Mouse (Mus musculus): ENCODE data around the gene Trim44.

The Trim44 gene

GRCm38 (mm10) chr2:102365983-102366545 is 41.6 kb downstream of the Trim44 start:
- no peak for DNase-seq (ENCODE audit: low spot score)

DNA sequence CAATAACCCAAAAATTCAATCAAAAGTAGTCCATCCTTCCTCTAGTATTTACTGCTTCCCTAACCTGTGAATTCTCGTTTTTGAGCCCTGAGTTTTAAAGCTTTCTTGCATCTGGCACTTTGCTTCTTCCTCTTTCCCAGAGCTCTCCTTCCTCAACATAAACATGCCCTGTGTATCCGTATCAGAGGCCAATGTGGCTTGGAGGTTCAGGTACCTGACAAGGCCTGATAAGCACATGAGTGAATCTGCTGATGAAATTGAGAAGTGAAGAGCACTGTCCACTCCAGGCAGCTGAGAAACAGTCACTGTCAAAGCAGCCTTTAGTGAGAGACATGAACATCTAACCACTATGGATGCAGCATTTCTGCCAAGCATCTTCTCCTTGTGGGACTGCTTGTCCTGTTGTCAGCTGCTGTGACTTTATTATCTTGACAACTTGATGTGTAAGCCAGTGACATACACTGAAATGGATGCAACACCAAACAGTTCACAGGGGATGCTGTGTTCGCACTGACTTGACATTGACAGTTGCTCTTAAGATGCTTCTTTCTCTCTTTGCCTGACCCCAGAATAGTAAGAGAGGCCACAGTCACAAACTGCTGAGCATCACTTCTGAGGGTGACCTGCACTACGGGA is 42.9 kb downstream of the Trim44 start:
- no peak for DNase-seq (ENCODE audit: low spot score)

GRCm38 (mm10) chr2:102362896-102363530 is 44.6 kb downstream of the Trim44 start:
- no peak for DNase-seq (ENCODE audit: low spot score)

DNA sequence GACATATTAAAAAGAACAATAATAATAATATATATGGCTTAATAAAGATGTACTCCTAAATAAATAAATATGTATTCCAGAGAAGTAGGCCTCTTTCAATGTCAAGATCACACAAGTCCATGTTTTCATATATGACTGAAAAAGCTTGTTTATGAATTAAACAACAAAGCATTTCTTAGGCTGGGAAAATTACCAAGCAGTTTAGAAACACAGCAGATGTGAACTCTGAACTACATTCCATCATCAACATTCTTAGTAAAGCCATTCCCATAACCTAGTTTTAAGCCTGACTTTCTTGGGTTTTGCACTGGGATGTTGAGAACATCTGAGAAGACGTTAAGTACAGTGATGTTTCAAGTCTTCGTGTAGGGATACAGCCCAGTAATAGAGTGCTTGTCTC is 45.4 kb downstream of the Trim44 start:
- no peak for DNase-seq (ENCODE audit: low spot score)

DNA sequence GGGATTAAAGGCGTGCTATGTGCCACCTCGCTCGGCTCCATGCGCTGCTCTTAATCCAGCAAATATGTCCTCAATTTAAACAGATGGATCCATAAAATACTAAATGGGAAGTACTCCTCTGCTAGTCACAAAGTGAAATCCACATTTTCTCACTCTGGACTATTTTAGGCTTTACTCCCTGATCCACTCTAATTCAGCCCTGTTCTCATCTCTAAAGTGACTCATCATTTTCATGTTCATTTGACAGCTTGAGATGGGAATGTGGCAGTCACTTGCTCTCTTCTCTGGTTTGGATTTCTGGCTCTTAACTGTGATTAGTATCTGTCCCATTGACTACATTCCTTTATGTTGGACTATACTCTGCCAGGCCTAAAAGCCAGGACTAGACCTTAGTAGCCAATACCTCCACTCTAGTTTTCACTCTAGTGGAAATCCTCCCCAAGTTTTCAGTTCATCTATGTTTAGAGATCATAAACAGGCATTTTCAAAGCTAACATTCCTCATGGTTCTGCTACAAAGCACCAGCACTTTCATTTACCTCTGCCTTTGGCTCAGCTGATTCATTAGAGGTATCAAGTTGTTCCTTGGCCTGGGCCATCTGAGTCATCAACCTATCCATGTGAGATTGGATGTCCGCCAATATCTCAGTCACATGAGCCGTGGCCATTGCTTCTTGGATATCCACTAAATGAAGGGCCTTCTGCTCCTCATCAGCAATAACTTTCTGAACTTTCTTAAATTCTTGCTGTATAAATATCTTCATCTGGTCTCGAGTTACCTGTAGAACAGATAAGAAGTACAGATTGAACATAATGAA is 50.5 kb downstream of the Trim44 start:
- DNase-seq (ENCODE audit: low spot score), result peak; percentile 16

- no peak for DNase-seq (ENCODE audit: low spot score)
Measured at GRCm38 (mm10) chr2:102354076-102354475, 53.6 kb downstream of the Trim44 start.

GRCm38 (mm10) chr2:102341429-102341828 is 66.2 kb downstream of the Trim44 start:
- DNase-seq (ENCODE audit: low spot score), result no peak

GRCm38 (mm10) chr2:102336816-102337215 is 70.8 kb downstream of the Trim44 start:
- DNase-seq (ENCODE audit: low spot score), result no peak

- no peak for DNase-seq (ENCODE audit: low spot score)
Measured at GRCm38 (mm10) chr2:102331932-102332331, 75.7 kb downstream of the Trim44 start.

DNA sequence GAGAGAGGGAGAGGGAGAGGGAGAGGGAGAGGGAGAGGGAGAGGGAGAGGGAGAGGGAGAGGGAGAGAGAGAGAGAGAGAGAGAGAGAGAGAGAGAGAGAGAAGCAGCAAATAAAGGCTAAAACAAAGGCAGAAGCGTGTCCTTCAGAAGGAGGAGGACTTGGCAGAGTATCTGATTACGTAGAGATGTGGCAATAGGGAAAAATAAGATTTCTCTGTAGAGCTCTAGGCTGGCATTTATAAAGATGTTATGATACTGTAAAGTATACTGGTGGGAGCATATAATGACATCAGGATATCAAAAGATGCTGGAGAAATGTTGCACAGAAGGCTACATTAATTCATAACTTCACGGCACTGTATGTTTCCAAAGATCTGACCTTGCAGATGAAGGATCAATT is 76.5 kb downstream of the Trim44 start:
- no peak for DNase-seq (ENCODE audit: low spot score)

DNA sequence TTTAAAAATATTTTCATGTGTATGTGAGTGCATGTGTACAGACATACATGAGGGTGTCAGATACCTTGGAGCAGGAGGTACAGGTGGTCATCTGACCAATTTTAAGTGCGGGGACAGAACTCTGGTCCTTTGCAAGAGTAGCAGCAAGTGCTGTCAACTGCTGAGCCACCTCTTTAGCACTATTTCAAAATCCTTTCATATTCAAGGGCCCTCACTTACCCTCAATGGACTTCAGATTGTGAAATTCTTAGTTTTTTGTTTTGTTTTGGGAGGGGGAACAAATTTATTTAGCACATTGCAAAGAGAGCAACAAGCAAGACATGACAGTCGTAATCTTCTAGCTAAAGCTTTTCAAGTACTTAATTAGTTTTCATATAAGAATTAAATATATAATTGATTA is 81.7 kb downstream of the Trim44 start:
- DNase-seq (ENCODE audit: low spot score), result no peak

GRCm38 (mm10) chr2:102324336-102324735 is 83.3 kb downstream of the Trim44 start:
- DNase-seq (ENCODE audit: low spot score), result no peak

GRCm38 (mm10) chr2:102316540-102316939 is 91.1 kb downstream of the Trim44 start:
- DNase-seq (ENCODE audit: low spot score), result no peak

DNA sequence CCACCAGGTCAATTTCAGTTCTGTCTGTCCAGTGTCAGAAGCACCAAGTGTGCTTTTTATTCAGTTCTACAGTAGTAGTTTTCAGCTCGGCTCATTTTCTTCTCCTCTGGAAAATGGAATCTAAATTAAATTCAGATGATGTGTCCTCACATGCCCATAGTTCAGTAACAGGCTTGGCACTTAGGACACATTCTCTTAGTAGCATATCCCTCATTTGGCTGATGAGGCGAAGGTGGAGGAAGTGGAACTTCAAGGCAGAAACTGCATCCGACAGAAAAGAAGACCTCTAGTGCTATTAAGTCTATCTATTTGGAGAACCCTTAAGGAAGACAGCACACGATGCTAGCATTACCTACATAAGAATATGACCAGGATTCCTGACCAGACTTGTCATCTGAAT is 92.5 kb downstream of the Trim44 start:
- no peak for DNase-seq (ENCODE audit: low spot score)

DNA sequence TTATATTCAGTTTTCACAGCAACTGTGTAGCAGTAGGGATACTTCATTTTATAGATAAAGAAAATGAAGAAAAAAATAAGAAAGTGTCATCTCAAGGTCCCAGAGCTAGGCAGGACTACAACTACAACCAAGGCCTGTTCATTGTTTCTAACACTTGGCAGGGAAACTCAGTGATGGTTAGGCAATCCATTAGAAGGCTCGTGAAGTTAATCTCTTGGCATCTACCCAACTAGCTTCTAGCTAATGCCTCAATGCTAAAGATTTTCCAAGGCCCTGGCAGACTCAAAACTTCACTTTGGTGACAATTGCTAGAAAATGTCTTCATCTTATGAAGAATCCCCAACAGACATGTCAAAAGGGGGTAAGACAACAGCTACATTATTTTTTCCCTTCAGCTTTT is 93.0 kb downstream of the Trim44 start:
- no peak for DNase-seq (ENCODE audit: low spot score)

DNA sequence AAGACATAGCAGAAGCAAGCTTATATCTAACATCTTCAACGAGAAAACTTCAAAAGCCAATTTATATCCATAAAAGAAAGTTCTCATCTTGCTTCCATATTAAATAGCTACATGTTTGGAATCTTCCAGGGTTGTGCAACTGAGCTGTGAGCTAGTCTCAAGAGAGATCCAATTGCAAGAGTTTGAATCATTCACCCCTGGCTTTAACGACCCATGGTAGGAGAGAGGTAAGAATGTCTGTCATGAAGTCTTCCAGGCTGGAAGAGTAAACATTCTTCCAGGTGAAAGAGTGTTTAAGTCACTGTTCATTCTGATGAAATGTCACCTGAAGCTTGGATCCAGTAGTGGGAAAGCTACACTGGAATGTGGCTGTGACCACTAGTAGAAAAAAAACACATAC is 93.6 kb downstream of the Trim44 start:
- no peak for DNase-seq (ENCODE audit: low spot score)

DNA sequence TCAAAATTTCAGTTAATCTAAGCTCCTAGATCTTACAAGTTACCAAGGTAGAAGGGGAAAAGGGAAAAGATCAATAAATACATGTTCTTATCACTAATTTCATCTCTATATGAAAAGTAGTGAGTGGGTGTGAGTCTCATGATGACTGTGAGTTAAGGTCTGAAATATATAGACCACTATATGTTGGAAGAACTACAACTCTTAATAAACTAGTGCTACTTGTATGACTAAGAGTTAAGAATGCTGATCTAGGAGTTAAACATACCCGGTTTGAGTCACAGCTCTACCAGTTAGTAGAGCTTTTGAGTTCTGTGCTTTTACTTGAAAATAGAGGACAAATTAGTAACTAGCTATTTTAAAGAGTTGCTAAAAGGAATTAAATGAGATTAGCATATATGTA is 94.7 kb downstream of the Trim44 start:
- no peak for DNase-seq (ENCODE audit: low spot score)

DNA sequence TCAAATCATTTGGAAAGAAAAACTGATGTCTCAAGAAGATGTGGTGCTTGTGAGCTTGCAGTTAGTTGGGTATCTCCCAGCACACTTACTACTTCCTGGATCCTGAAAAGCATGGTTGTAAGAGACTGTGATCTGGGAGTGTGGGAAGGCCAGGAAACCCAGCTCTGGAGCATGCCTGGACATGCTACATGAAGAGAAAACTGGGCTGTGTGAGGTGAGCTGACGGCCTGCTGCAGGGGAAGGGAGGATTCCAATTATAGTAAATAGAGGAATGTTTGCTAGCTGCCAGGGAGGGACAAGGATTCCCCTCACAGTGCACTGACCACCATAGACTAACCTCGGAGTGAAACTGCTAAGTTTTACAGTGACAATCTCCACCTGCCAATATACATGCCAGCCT is 104.4 kb downstream of the Trim44 start:
- DNase-seq (ENCODE audit: low spot score), result no peak

- DNase-seq (ENCODE audit: low spot score), result no peak
Measured at GRCm38 (mm10) chr2:102302532-102302931, 105.1 kb downstream of the Trim44 start.

DNA sequence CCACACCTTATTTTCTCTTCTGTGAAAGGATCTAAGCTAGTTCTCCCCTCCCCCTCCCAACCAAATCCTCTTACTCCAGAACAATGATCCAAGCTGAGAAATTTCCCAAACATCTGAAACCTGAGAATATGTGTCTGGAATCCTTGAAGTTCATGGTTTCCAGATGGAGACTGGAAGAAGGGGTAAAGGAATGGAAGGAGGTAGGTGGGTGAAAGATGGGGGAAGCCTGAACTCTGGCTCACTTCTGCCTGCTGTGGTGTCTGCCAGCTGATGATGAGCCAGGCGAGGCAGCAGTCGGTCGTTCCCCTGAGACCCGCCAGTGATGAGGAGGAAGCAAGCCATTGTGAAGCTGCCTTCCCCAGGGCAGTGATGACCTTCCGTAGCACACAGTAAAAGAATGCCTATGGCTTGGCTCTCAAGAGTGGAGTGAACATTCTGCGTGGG is 112.8 kb downstream of the Trim44 start:
- DNase-seq (ENCODE audit: low spot score), result no peak

- no peak for DNase-seq (ENCODE audit: low spot score)
Measured at GRCm38 (mm10) chr2:102293181-102293580, 114.4 kb downstream of the Trim44 start.

- no peak for DNase-seq (ENCODE audit: low spot score)
Measured at GRCm38 (mm10) chr2:102292051-102292450, 115.6 kb downstream of the Trim44 start.

- DNase-seq (ENCODE audit: low spot score), result no peak
Measured at GRCm38 (mm10) chr2:102291533-102291932, 116.1 kb downstream of the Trim44 start.
